Mouse (Mus musculus) limb, embryonic 14.5 days (tissue): ENCODE data around the gene D10Jhu81e. TPM values are rescaled to one million over a fixed set of nuclear protein-coding genes. Genes with fewer than 3 reads are reported as not detected.

Source experiments
- ATAC-seq: fragments of 200-750 bp; cut with Nextera tagmentation; 2 replicates; pipeline ENCODE4 v1.8.0; 2017; ENCODE audit warnings: low read depth, moderate number of reproducible peaks, moderate TSS enrichment; ENCODE audit not compliant: low FRiP score
- DNase-seq: peaks from one replicate; pipeline ENCODE4 v3.0.0-alpha.2; 2015; ENCODE audit warnings: low spot score
- H3K27ac ChIP-seq: fragments of 300-500 bp; sonication (generic); replicated peaks from 2 replicates; pipeline ENCODE4 v1.5.1; 2014; ENCODE audit warnings: low read depth, mild to moderate bottlenecking, low read length, moderate library complexity, mixed read lengths
- H3K27me3 ChIP-seq: fragments of 300-500 bp; sonication (generic); 2 replicates; pipeline ENCODE4 v1.6.1; 2014; ENCODE audit warnings: low read length, mixed read lengths; ENCODE audit not compliant: control insufficient read depth, insufficient read depth
- H3K36me3 ChIP-seq: fragments of 300-500 bp; sonication (generic); 2 replicates; pipeline ENCODE4 v1.6.1; 2014; ENCODE audit warnings: mild to moderate bottlenecking, low read length, moderate library complexity, mixed read lengths; ENCODE audit not compliant: control insufficient read depth, insufficient read depth
- H3K4me1 ChIP-seq: fragments of 300-500 bp; sonication (generic); 2 replicates; pipeline ENCODE4 v1.6.1; 2014; ENCODE audit warnings: antibody characterized with exemption, low read length, mixed read lengths; ENCODE audit not compliant: control insufficient read depth, insufficient read depth
- H3K4me2 ChIP-seq: fragments of 300-500 bp; sonication (generic); replicated peaks from 2 replicates; pipeline ENCODE4 v1.6.1; 2014; ENCODE audit warnings: low read depth, mild to moderate bottlenecking, low read length, moderate library complexity; ENCODE audit not compliant: severe bottlenecking
- H3K4me3 ChIP-seq: fragments of 300-500 bp; sonication (generic); replicated peaks from 2 replicates; pipeline ENCODE4 v1.5.1; 2014; ENCODE audit warnings: low read length
- H3K9ac ChIP-seq: fragments of 300-500 bp; sonication (generic); 2 replicates; pipeline ENCODE4 v1.6.1; 2014; ENCODE audit warnings: mild to moderate bottlenecking, low read depth, low read length, moderate library complexity; ENCODE audit not compliant: severe bottlenecking
- H3K9me3 ChIP-seq: fragments of 300-500 bp; sonication (generic); 2 replicates; pipeline ENCODE4 v1.6.1; 2016; ENCODE audit warnings: low read length; ENCODE audit not compliant: control insufficient read depth
- POLR2A ChIP-seq: fragments of 200-500 bp; IDR thresholded peaks from 2 replicates; pipeline ENCODE4 v1.8.0; 2012; ENCODE audit warnings: inconsistent platforms, mild to moderate bottlenecking, moderate library complexity, borderline replicate concordance; ENCODE audit not compliant: insufficient read depth, insufficient read length; ENCODE audit errors: extremely low read depth
- WGBS: fragments of 180-500 bp; shearing (Covaris S2); extraction: QIAGEN DNeasy Blood & Tissue Kit; methylation state at CpG from one replicate; pipeline ENCODE4 v1.1.7; 2014; 5-methylcytosine and 5-hydroxymethylcytosine counted together
- polyA plus RNA-seq, 2 experiments: library from polyadenylated mRNA; depleted of rRNA in 1 of 2; stranded (reverse) in 1 of 2; unstranded in 1 of 2; fragments of >200 nt; fragmentation: Nextera tagmentation in 1 of 2; extraction: Ambion mirVana in 1 of 2; gene quantifications; 2 replicates each; pipeline versions ENCODE4 v1.2.1 to v1.2.3; 2012 to 2014

Gene D10Jhu81e
- polyA plus RNA-seq, 2 experiments = 25.6 to 94.8 TPM

DNA sequence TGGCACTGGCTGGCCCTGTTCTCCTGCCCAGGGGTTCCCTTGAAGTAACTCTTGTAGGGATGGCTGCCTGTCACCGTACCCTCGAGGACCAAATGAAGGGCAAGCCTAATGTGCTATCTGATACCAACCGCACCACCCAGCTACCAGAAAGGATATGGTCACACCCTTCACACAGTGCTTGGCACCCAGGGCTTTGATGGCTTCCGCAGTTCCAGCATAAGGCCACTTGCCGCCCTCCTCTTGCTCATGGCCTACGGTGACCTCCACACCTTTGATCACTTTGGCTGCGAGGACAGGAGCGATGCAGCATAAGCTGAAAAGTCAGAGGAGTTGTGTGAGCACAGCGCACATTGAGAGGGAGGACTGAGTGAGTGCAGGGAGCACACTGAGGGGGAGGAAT is 6.3 kb downstream of the D10Jhu81e start:
- peaks cover 66% of the 10 kb centered on the region for H3K36me3 ChIP-seq
- no peak overlapping the region for H3K4me2 ChIP-seq
- no peaks in the 10 kb centered on the region for H3K9me3 ChIP-seq
- WGBS = 93% methylated on average over 9 of the region's 9 CpGs
- TF ChIP-seq POLR2A = no peak
- no peak overlapping the region for H3K27ac ChIP-seq
- H3K9ac ChIP-seq = no peak overlapping the region
- no peak overlapping the region for H3K4me3 ChIP-seq
- DNase-seq = no peak
- ATAC-seq = no peak
- no peaks in the 10 kb centered on the region for H3K27me3 ChIP-seq
- peaks cover 9% of the 10 kb centered on the region; the same call in 1 of the 2 replicates for H3K4me1 ChIP-seq

DNA sequence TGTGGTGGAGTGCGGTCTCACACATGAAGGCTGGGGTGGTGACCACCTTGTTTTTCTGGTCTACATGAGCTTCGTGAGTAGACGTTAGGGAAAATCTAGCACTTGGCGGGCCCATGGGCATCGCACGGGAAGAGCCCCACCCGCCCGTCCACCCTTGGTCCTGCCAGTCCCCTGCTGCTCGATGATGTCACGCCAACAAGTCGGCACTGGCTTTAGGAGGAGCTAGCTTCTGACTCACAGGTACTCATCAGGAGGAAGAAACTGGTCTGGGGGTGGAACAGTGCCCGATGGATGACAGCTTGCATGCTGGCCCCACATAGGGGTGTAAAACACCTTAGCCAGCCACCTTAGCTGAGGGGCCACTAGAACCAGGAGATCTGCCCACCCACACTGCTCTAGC is 6.9 kb downstream of the D10Jhu81e start:
- no peak for DNase-seq
- Histone ChIP-seq H3K4me2 (no peak overlapping the region), H3K4me1 (peaks cover 9% of the 10 kb centered on the region; the same call in 1 of the 2 replicates), H3K27me3 (no peaks in the 10 kb centered on the region), H3K27ac (no peak overlapping the region), H3K9ac (no peak overlapping the region), H3K4me3 (no peak overlapping the region), H3K9me3 (no peaks in the 10 kb centered on the region), H3K36me3 (peaks cover 66% of the 10 kb centered on the region)
- 95% methylated on average over 12 of the region's 12 CpGs for WGBS
- no peak for TF ChIP-seq POLR2A
- no peak for ATAC-seq

DNA sequence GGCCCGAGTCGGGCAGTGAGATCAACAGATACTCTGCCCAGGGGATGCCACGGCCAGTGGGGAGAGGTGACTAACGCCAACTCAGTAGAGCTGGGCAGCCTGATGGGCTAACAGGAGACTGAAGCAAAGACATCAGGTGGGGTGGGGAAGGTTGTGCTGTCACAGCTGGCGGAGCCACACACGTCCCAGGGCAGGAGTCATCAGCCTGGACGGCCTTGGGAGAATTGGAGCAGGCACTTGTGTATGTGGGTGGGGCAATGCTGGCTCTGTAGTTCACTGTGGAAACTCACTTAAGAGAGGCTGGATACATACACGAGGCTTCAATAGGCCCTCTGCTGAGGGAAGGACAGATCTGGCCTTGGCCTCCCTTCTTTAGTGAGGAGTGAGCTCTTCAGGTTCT is 8.5 kb downstream of the D10Jhu81e start:
- H3K4me1 ChIP-seq = peaks cover 9% of the 10 kb centered on the region; the same call in 1 of the 2 replicates
- no peak overlapping the region for H3K27ac ChIP-seq
- 79% methylated on average over 8 of the region's 8 CpGs for WGBS
- no peak for DNase-seq
- ATAC-seq = no peak
- no peak overlapping the region for H3K4me3 ChIP-seq
- peaks cover 51% of the 10 kb centered on the region for H3K36me3 ChIP-seq
- no peaks in the 10 kb centered on the region for H3K27me3 ChIP-seq
- no peak for TF ChIP-seq POLR2A
- no peak overlapping the region for H3K9ac ChIP-seq
- H3K9me3 ChIP-seq = no peaks in the 10 kb centered on the region
- no peak overlapping the region for H3K4me2 ChIP-seq

DNA sequence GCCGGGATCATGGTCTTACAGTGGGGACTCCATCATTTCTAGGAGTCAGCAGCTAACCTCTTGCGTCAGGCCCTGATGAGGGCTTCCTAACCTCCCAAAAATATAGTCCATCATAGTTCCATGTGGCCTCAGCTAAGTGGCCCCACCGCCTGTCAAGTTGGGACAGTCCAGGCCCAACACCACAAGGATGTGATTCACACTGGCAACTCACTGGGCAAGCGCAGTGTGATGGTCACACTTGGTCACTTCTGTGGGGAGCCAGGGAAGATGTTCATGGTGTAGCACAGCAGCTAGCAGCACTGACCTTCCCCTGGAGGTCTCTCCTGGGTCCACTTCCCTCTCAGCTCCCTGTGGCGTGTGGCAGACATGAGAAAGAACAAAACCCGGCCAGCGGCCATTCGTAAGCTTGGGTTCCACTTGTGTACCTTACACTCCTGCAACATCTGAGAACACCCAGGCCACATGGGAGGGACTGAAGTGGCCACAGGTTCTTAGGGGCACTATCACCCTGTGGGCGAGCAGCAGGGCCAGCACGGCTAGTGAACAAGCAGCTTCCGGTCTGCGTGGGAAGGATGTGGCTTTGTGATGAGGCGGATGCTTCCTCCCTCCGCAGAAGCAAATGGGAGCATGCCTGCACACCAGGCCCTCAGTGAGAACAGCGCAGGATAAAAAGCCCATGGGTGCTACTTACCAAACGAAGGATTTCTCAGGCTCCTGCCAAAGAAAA is 9.1 kb downstream of the D10Jhu81e start:
- 88% methylated on average over 16 of the region's 16 CpGs for WGBS
- no peak for ATAC-seq
- no peak overlapping the region for H3K27ac ChIP-seq
- peaks cover 46% of the 10 kb centered on the region for H3K36me3 ChIP-seq
- DNase-seq = no peak
- no peaks in the 10 kb centered on the region for H3K27me3 ChIP-seq
- H3K4me2 ChIP-seq = no peak overlapping the region
- no peak overlapping the region for H3K4me3 ChIP-seq
- H3K9me3 ChIP-seq = no peaks in the 10 kb centered on the region
- TF ChIP-seq POLR2A = no peak
- no peak overlapping the region for H3K9ac ChIP-seq
- H3K4me1 ChIP-seq = peaks cover 9% of the 10 kb centered on the region; the same call in 1 of the 2 replicates

DNA sequence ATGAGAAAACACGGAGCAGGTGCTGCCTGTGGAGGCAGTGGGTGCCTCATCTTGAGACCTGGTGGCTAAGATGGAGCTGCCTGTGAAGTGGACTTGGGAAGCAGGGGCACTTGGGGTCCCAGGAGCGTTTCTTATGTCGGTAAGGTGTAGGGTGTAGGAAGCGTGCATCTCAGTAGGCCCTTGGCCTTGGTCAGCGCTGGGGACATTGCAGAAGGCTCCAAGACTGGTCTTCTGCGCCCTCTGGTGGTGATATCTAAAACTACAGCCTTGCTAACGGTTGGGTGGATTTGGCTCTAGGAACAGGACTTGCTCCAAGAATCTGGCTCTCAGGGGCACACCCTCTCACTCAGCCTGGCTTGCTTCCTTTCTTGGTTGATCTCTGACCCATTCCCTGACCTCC is 9.7 kb downstream of the D10Jhu81e start:
- Histone ChIP-seq H3K4me1 (peaks cover 9% of the 10 kb centered on the region; the same call in 1 of the 2 replicates), H3K4me3 (no peak overlapping the region)
- no peak for TF ChIP-seq POLR2A

More for the DNA sequence above, 9.7 kb downstream of the D10Jhu81e start:
- Histone ChIP-seq H3K4me2 (peak overlapping the region; percentile 35), H3K9ac (no peak overlapping the region; the same call in 1 of the 2 replicates), H3K27ac (no peak overlapping the region), H3K36me3 (peaks cover 39% of the 10 kb centered on the region), H3K9me3 (no peaks in the 10 kb centered on the region), H3K27me3 (no peaks in the 10 kb centered on the region)
- 2% methylated on average over 7 of the region's 7 CpGs for WGBS
- DNase-seq (peak; percentile 86), ATAC-seq (peak; percentile 78)
